Mouse (Mus musculus) hindbrain, embryonic 13.5 days (tissue): ENCODE data around the gene Stk38l. TPM values are rescaled to one million over a fixed set of nuclear protein-coding genes. Genes with fewer than 3 reads are reported as not detected.
"Not testable (repeated sequence)": the region's sequence is repeated elsewhere in the genome, so short reads cannot be mapped to it uniquely, and the experiment has no call there.

Source experiments
- ATAC-seq: fragments of 200-750 bp; cut with Nextera tagmentation; 2 replicates; pipeline ENCODE4 v1.8.0; 2017; ENCODE audit warnings: moderate TSS enrichment; ENCODE audit not compliant: low FRiP score
- H3K27ac ChIP-seq: fragments of 300-500 bp; sonication (generic); 2 replicates; pipeline ENCODE4 v1.5.1; 2015; ENCODE audit warnings: inconsistent platforms, mild to moderate bottlenecking, moderate library complexity
- H3K27me3 ChIP-seq: fragments of 300-500 bp; sonication (generic); 2 replicates; pipeline ENCODE4 v1.6.1; 2015; ENCODE audit warnings: mild to moderate bottlenecking, inconsistent platforms
- H3K36me3 ChIP-seq: fragments of 300-500 bp; sonication (generic); 2 replicates; pipeline ENCODE4 v1.6.1; 2015; ENCODE audit warnings: mild to moderate bottlenecking, inconsistent platforms
- H3K4me1 ChIP-seq: fragments of 300-500 bp; sonication (generic); replicated peaks from 2 replicates; pipeline ENCODE4 v1.6.1; 2015; ENCODE audit warnings: inconsistent platforms
- H3K4me2 ChIP-seq: fragments of 300-500 bp; sonication (generic); 2 replicates; pipeline ENCODE4 v1.6.1; 2015; ENCODE audit warnings: inconsistent platforms, mild to moderate bottlenecking, moderate library complexity
- H3K4me3 ChIP-seq: fragments of 300-500 bp; sonication (generic); 2 replicates; pipeline ENCODE4 v1.5.1; 2015; ENCODE audit warnings: mild to moderate bottlenecking, inconsistent platforms
- H3K9ac ChIP-seq: fragments of 300-500 bp; sonication (generic); 2 replicates; pipeline ENCODE4 v1.6.1; 2015; ENCODE audit warnings: mild to moderate bottlenecking, inconsistent platforms
- H3K9me3 ChIP-seq: fragments of 300-500 bp; sonication (generic); 2 replicates; pipeline ENCODE4 v1.6.1; 2016; ENCODE audit warnings: inconsistent platforms
- WGBS: fragments of 180-500 bp; shearing (Covaris S2); methylation state at CpG from one replicate; pipeline ENCODE4 v1.1.7; 2015; 5-methylcytosine and 5-hydroxymethylcytosine counted together
- polyA plus RNA-seq: library from polyadenylated mRNA; unstranded; fragments of >200 nt; fragmentation: Nextera tagmentation; extraction: Ambion mirVana; gene quantifications from 2 replicates; pipeline ENCODE4 v1.2.1, GENCODE M21; 2015

The Stk38l gene
- polyA plus RNA-seq, 1 experiment from 2014 or later: 15.9 TPM

DNA sequence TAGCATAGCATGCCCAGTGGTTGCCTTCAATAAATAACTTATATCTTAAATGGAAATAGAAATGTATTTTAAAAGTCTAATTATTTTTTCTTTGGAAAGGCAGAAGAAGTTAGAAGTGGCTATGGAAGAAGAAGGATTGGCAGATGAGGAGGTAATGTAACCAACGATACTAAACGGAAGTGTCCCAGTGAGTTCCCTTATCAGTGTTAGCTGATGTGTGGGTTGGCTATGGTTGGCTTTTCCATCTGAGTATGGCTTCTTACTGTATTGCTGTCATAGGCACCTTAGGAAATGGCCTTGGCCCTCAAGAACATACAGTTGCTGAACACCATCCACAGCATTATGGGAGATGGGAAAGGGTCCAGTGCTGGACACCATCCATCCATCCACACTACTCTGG, 35.2 kb downstream of the Stk38l start:
- no peak overlapping the region for H3K4me3 ChIP-seq
- H3K36me3 ChIP-seq: peaks cover 9% of the 10 kb centered on the region; the same call in 1 of the 2 replicates
- 95% methylated on average over 2 of the region's 2 CpGs for WGBS
- no peaks in the 10 kb centered on the region for H3K4me1 ChIP-seq
- no peak overlapping the region for H3K9ac ChIP-seq
- no peaks in the 10 kb centered on the region for H3K27me3 ChIP-seq
- H3K4me2 ChIP-seq: no peak overlapping the region
- no peak overlapping the region for H3K27ac ChIP-seq
- ATAC-seq: no peak
- no peaks in the 10 kb centered on the region for H3K9me3 ChIP-seq

DNA sequence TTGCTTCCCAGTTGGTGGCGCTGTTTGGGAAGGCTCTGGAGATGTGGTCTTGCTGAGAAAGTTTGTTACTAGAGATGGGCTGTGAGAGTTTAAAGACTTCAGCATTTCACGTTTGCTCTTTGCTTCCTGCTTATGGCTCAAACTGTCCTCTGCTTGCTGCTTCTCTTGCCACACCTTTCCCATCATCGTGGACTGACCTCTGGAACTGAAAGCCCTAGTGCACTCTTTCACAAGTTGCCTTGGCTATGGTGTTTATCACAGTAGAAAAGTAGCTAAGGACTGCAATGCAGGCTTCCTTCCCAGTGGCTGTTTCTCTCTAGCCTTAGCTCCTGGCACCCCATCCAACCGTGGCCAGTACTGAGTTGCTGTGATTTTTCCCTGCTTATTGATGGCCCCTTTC, 35.9 kb downstream of the Stk38l start:
- Histone ChIP-seq H3K9me3 (no peaks in the 10 kb centered on the region), H3K4me2 (no peak overlapping the region), H3K4me1 (no peaks in the 10 kb centered on the region), H3K9ac (no peak overlapping the region), H3K27me3 (no peaks in the 10 kb centered on the region), H3K36me3 (peaks cover 9% of the 10 kb centered on the region; the same call in 1 of the 2 replicates), H3K27ac (no peak overlapping the region), H3K4me3 (no peak overlapping the region)
- 77% methylated on average over 4 of the region's 4 CpGs for WGBS
- no peak for ATAC-seq

DNA sequence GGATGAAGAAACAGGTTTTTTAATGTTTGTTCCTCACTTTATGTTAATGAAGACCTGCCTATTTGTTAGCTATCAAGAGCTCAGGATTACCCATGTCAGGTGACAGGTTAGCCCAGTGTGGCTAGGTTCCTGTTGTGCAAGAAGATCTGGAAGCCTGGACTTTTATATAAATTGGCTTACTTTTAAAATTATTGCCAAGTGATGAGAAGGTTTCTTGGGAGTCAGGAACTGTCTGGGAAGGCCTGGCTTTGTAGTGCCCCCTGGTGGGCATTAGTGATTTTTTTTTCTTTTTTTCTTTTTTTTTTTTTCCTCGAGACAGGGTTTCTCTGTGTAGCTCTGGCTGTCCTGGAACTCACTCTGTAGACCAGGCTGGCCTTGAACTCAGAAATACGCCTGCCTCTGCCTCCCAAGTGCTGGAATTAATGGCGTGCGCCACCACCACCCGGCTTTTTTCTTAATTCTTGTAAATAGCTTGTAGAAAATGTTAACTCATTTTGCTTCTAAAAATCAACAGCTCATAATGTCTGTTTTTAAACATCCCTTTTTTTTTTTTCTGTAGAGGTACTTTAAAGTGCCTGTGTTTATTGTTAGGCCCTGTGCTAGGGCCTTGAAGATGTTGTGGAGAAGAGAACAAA, 37.6 kb downstream of the Stk38l start:
- Histone ChIP-seq H3K4me1 (no peaks in the 10 kb centered on the region), H3K36me3 (peaks cover 15% of the 10 kb centered on the region; the same call in 1 of the 2 replicates), H3K27ac (no peak overlapping the region), H3K27me3 (no peaks in the 10 kb centered on the region), H3K9me3 (no peaks in the 10 kb centered on the region), H3K9ac (no peak overlapping the region), H3K4me3 (no peak overlapping the region), H3K4me2 (no peak overlapping the region)
- WGBS: 61% methylated on average over 5 of the region's 5 CpGs
- ATAC-seq: no peak

DNA sequence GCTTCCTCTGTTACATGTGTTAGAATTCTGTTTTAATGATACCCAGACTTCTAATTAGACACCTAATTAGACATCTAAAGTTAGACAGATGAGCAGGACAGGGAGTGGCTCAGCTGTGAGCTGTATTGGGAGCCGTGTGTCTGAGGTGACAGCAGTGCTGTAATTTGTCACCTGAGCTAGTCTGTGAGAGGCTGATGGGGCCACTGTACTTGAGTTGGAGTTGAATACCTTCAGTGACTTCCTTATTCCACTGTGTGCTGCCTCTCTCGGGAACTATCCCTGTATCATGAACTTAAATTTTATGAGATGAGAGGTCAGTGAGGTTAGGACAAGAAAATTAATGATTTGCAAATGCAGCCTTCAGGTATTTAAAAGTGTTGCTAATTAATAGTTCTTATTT, 39.8 kb downstream of the Stk38l start:
- no peak overlapping the region for H3K4me3 ChIP-seq
- ATAC-seq: no peak
- H3K27me3 ChIP-seq: no peaks in the 10 kb centered on the region
- no peaks in the 10 kb centered on the region for H3K4me1 ChIP-seq
- 63% methylated on average over 2 of the region's 2 CpGs for WGBS
- H3K4me2 ChIP-seq: no peak overlapping the region
- no peak overlapping the region for H3K27ac ChIP-seq
- no peaks in the 10 kb centered on the region for H3K9me3 ChIP-seq
- H3K36me3 ChIP-seq: peaks cover 31% of the 10 kb centered on the region
- H3K9ac ChIP-seq: no peak overlapping the region

DNA sequence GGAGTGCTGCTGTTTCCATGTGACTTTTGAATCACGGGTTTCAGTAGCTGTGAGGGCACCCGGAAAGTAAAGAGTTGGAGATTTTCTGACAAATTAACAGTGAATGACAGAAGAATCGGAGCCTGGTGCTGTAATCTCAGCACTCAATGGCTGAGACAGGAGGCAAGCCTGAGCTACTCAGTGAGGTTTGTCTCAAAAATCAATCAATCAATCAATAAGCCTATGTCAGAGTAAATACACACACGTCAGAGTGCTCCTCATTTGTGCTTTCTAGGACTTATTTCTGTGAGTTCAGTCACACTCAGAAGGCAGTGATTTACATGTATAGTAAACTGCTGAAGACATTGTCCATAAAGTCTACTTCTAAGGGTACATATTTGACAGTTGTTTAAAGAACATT, 40.5 kb downstream of the Stk38l start:
- Histone ChIP-seq H3K4me2 (no peak overlapping the region), H3K9ac (no peak overlapping the region), H3K4me3 (no peak overlapping the region), H3K27ac (no peak overlapping the region), H3K9me3 (no peaks in the 10 kb centered on the region), H3K36me3 (peaks cover 34% of the 10 kb centered on the region), H3K27me3 (no peaks in the 10 kb centered on the region), H3K4me1 (no peaks in the 10 kb centered on the region)
- 93% methylated on average over 4 of the region's 4 CpGs for WGBS
- no peak for ATAC-seq

DNA sequence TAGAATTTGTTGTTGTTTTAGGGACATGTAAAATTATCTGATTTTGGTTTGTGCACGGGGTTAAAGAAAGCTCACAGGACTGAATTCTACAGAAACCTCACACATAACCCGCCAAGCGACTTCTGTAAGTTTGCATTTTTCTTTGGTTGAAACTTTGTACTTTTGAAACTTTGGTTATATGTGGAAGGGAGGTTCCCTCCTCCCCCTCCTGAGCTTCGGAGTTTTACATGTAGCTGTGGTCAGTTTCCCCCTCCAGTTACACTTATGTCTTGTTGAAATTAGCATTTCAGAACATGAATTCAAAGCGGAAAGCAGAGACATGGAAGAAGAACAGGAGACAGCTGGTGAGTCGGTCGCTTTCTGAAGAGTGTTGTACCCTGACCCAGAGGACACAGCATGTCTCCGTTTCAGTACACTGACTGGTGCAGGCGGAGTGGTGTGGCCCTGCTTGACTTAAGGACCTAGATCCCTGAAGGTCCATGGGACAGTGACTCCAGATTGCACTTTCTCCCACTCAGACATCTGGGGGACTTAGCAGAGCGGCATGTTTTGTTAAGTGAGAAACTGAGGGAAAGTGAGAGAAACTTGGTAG, 44.1 kb downstream of the Stk38l start:
- no peak overlapping the region for H3K9ac ChIP-seq
- H3K4me3 ChIP-seq: no peak overlapping the region
- no peaks in the 10 kb centered on the region for H3K27me3 ChIP-seq
- no peaks in the 10 kb centered on the region for H3K9me3 ChIP-seq
- peaks cover 55% of the 10 kb centered on the region for H3K36me3 ChIP-seq
- H3K4me2 ChIP-seq: no peak overlapping the region
- no peak overlapping the region for H3K27ac ChIP-seq
- no peaks in the 10 kb centered on the region for H3K4me1 ChIP-seq
- no peak for ATAC-seq
- WGBS: 89% methylated on average over 10 of the region's 10 CpGs

DNA sequence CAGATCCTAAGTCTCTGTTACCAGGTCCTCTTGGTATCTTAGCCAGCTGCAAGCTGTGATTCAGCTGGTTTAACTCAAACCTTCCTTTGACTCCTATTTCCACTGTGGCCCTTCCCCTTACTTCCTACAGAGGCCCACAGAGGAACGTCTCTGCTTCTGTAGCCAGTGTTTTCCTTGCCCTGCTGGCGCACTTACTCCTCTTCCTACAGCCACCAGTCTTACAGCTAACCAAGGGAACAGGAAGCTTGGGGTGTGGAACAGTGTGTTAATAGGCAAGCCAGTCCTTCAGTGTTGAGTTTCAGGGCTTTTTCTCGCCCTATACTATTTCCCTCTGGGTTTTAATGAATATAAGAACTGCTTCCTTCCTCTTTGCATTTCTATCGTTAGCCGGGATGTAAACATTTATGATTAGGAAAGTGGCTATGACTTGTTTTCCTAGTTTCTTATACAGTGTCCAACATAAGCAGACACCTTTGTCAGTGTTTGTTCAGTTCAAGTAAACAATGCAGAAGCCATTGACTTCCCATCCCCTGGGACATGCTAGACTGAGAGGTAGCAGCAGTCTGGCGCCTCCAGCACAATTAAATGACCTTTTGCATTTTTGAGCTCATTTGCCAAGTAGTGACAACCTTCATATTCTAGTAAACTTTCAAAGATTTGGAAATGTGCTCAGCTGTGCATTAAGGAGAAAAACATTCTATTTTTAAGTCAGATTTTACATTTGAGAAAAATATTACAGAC, 45.4 kb downstream of the Stk38l start:
- Histone ChIP-seq H3K4me1 (no peaks in the 10 kb centered on the region), H3K27me3 (no peaks in the 10 kb centered on the region), H3K27ac (no peak overlapping the region), H3K9me3 (no peaks in the 10 kb centered on the region), H3K4me2 (no peak overlapping the region), H3K9ac (no peak overlapping the region), H3K36me3 (peaks cover 68% of the 10 kb centered on the region), H3K4me3 (no peak overlapping the region)
- whole genome bisulfite sequencing: 71% methylated on average over 6 of the region's 6 CpGs
- no peak for ATAC-seq

DNA sequence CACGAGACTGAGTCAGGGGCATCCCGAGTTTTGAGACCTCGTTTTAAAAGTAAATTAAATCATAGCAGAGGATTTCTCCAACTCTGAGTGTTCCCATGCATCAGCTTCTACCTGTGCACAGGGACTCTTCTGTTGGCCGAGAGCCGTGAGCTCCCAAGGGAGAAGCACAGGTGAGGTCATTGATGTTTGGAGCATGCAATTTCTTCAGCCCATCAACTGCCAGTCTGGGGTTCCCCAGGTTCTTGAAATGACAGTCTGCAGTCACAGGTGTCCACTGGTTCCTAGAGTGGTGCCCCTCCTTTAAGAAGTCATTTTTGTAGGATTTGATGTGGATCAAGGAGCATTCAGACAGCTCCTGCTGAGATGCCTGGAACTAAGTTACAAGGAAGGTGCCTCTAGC, 46.0 kb downstream of the Stk38l start:
- WGBS: 88% methylated on average over 5 of the region's 5 CpGs
- no peak for ATAC-seq
- no peaks in the 10 kb centered on the region for H3K9me3 ChIP-seq
- H3K4me1 ChIP-seq: no peaks in the 10 kb centered on the region
- no peak overlapping the region for H3K27ac ChIP-seq
- peaks cover 71% of the 10 kb centered on the region for H3K36me3 ChIP-seq
- no peak overlapping the region for H3K4me2 ChIP-seq
- H3K4me3 ChIP-seq: no peak overlapping the region
- H3K9ac ChIP-seq: no peak overlapping the region
- H3K27me3 ChIP-seq: no peaks in the 10 kb centered on the region

DNA sequence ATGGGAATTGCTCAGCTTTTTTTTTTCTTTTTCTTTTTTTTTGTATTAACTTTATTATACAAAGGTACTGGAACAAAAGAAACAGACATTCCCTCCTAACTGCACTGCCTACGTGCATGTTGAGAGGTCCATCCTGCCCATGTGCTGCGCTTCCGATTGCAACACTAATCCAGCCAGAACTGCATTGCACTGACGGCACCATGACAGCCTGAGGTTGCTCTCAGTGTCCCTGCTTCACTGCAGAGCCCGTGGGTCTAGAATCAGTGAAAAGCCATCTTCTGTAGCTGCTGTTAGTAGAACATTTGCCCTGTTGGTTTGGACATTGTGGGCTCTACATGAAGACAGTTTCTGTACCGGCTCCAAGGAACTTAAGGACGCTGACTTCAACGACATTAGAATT, 51.1 kb downstream of the Stk38l start:
- not testable (repeated sequence) for H3K27ac ChIP-seq, H3K4me2 ChIP-seq, H3K9ac ChIP-seq, ATAC-seq, H3K4me1 ChIP-seq, H3K27me3 ChIP-seq, H3K4me3 ChIP-seq, H3K9me3 ChIP-seq
- H3K36me3 ChIP-seq: peaks cover 57% of the 10 kb centered on the region
- 77% methylated on average over 8 of the region's 8 CpGs for WGBS

DNA sequence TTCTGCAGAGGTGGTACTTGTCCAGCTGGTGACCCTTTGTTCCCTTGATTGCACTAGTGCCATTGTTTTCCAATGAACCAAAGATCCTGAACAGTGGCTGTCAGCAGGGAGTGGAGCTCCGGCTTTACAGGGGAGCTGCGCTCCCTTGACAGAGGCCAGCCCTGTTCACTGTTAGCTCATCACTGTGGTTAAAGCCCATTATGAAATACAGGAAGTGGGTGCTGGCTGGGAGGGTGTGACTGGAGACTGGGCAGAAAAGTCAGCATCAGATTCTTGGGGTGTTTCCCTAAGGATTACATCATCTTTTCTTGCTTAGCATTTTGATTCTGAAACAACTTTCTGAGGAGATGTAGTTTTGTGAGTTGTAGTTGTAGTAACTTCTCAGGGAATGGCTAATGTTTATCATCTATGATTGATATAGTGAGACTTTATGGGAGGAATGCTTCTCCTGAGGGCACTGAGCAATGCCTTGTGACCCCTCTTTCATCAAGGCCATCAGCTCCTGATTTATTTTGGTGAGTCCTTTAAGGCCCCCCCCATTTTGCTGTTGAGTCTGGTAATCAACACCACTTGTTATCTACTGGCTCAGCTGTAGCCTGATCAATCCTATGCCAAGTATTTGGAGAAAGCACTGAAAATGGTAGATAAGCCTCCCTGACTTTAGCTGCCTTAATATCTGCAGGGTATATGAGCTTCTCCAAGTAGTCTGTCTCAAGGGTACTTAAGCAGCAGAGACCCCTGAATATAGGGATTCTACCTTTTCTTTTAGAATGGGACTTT, 52.0 kb downstream of the Stk38l start:
- WGBS: 25% methylated on average over 2 of the region's 2 CpGs

DNA sequence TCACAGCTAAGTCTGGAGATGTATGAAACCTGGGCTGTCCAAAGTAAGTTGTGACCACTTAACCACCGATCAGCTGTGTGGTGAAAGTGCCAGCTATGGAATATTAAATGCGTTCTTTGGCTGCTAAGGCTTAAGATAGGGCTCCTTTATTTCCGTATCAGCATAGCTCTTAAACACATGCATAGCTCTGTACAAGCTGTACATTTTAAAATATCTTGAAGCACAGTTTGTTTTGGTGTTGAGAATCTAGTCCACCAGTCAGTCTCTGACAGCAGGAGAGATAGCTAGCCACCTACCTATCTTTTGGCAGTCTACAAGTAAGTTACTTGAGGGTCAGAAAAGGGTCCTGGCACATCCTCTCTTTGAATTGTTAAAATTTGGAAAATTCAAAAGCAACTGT, 53.3 kb downstream of the Stk38l start:
- Histone ChIP-seq H3K9me3 (no peaks in the 10 kb centered on the region), H3K4me2 (no peak overlapping the region), H3K36me3 (peaks cover 47% of the 10 kb centered on the region), H3K4me3 (no peak overlapping the region), H3K27me3 (no peaks in the 10 kb centered on the region), H3K4me1 (no peaks in the 10 kb centered on the region), H3K27ac (no peak overlapping the region), H3K9ac (no peak overlapping the region)
- no peak for ATAC-seq
- 94% methylated on average over 3 of the region's 3 CpGs for WGBS

More for the DNA sequence above, 52.0 kb downstream of the Stk38l start:
- Histone ChIP-seq H3K4me3 (no peak overlapping the region), H3K4me1 (no peaks in the 10 kb centered on the region), H3K27ac (no peak overlapping the region), H3K9ac (no peak overlapping the region), H3K36me3 (peaks cover 52% of the 10 kb centered on the region), H3K9me3 (no peaks in the 10 kb centered on the region), H3K4me2 (no peak overlapping the region), H3K27me3 (no peaks in the 10 kb centered on the region)
- ATAC-seq: no peak

DNA sequence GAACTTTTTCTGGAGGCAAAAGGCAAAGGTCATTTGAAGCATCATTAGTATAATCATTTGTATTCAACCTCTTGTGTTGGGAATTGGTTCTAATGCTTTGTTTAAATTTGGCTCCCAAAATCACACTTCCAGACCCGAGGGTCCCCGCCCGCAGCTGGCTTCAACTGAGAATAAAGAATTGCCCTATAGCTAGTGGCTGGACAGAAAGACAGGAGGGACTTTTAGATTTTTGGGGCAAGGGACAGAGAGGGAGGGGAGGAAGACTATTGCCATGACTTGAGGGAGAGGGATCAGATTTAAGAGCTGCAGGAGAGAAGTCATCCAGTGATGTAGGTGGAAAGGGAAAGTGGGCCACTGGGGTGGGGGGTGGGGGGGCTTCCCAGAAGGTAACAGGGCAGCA, 56.8 kb downstream of the Stk38l start:
- WGBS: 84% methylated on average over 3 of the region's 3 CpGs
- Histone ChIP-seq H3K9ac (no peak overlapping the region), H3K36me3 (peaks cover 21% of the 10 kb centered on the region), H3K4me3 (no peak overlapping the region), H3K9me3 (no peaks in the 10 kb centered on the region), H3K4me1 (no peaks in the 10 kb centered on the region), H3K4me2 (no peak overlapping the region), H3K27ac (no peak overlapping the region), H3K27me3 (no peaks in the 10 kb centered on the region)
- ATAC-seq: no peak
